Mouse (Mus musculus) heart, embryonic 11.5 days (tissue): ENCODE data around the gene Tram2. TPM values are rescaled to one million over a fixed set of nuclear protein-coding genes. Genes with fewer than 3 reads are reported as not detected.
A peak's percentile ranks its signal among the peaks of the same experiment; 100 is the strongest.

Experiments used
- ATAC-seq: fragments of 200-750 bp; cut with Nextera tagmentation; replicated peaks from 2 replicates; pipeline ENCODE4 v1.8.0; 2017; ENCODE audit warnings: moderate library complexity; ENCODE audit not compliant: insufficient number of reproducible peaks, low FRiP score, low TSS enrichment
- H3K27ac ChIP-seq: fragments of 300-500 bp; sonication (generic); 2 replicates; pipeline ENCODE4 v1.5.1; 2014; ENCODE audit warnings: mild to moderate bottlenecking, low read depth, low read length
- H3K27me3 ChIP-seq: fragments of 300-500 bp; sonication (generic); 2 replicates; pipeline ENCODE4 v1.6.1; 2014; ENCODE audit warnings: mild to moderate bottlenecking, low read length, mixed read lengths; ENCODE audit not compliant: control insufficient read depth, insufficient read depth
- H3K36me3 ChIP-seq: fragments of 300-500 bp; sonication (generic); 2 replicates; pipeline ENCODE4 v1.6.1; 2014; ENCODE audit warnings: mild to moderate bottlenecking, low read length, moderate library complexity, mixed read lengths; ENCODE audit not compliant: control insufficient read depth, insufficient read depth
- H3K4me1 ChIP-seq: fragments of 300-500 bp; sonication (generic); 2 replicates; pipeline ENCODE4 v1.6.1; 2014; ENCODE audit warnings: low read length; ENCODE audit not compliant: control insufficient read depth, insufficient read depth
- H3K4me2 ChIP-seq: fragments of 300-500 bp; sonication (generic); 2 replicates; pipeline ENCODE4 v1.6.1; 2014; ENCODE audit warnings: mild to moderate bottlenecking, moderate library complexity
- H3K4me3 ChIP-seq: fragments of 300-500 bp; sonication (generic); 2 replicates; pipeline ENCODE4 v1.5.1; 2014; ENCODE audit warnings: low read depth, low read length
- H3K9ac ChIP-seq: fragments of 300-500 bp; sonication (generic); 2 replicates; pipeline ENCODE4 v1.6.1; 2014; ENCODE audit warnings: mild to moderate bottlenecking, low read depth, low read length, moderate library complexity
- H3K9me3 ChIP-seq: fragments of 300-500 bp; sonication (generic); replicated peaks from 2 replicates; pipeline ENCODE4 v1.6.1; 2016; ENCODE audit warnings: low read length; ENCODE audit not compliant: control insufficient read depth
- WGBS: fragments of 180-500 bp; shearing (Covaris S2); extraction: QIAGEN DNeasy Blood & Tissue Kit; methylation state at CpG from one replicate; pipeline ENCODE4 v1.1.7; 2014; ENCODE audit not compliant: insufficient replicate concordance; 5-methylcytosine and 5-hydroxymethylcytosine counted together
- polyA plus RNA-seq: library from polyadenylated mRNA; unstranded; fragments of >200 nt; fragmentation: Nextera tagmentation; extraction: Ambion mirVana; gene quantifications from 2 replicates; pipeline ENCODE4 v1.2.1, GENCODE M21; 2014

The Tram2 gene
- polyA plus RNA-seq, 1 experiment from 2014 or later, result 7.1 TPM

- Histone ChIP-seq H3K9ac (no peak overlapping the region), H3K4me1 (peaks cover 4% of the 10 kb centered on the region), H3K4me2 (no peak overlapping the region), H3K4me3 (no peak overlapping the region), H3K9me3 (no peaks in the 10 kb centered on the region), H3K27me3 (no peaks in the 10 kb centered on the region), H3K27ac (no peak overlapping the region), H3K36me3 (no peaks in the 10 kb centered on the region)
- WGBS, result 84% methylated on average over 3 of the region's 3 CpGs
- ATAC-seq, result no peak
These were observed 55.9 kb downstream of the Tram2 start for GRCm38 (mm10) chr1:21023101-21023500.

GRCm38 (mm10) chr1:21014463-21014862 lies 64.6 kb downstream of the Tram2 start:
- Histone ChIP-seq H3K4me2 (no peak overlapping the region), H3K4me3 (no peak overlapping the region), H3K9me3 (no peaks in the 10 kb centered on the region), H3K4me1 (peaks cover 3% of the 10 kb centered on the region; the same call in 1 of the 2 replicates), H3K27me3 (no peaks in the 10 kb centered on the region), H3K9ac (no peak overlapping the region), H3K36me3 (no peaks in the 10 kb centered on the region), H3K27ac (no peak overlapping the region)
- 0 out of 2 replicates have a peak, but pooled peaks have one; percentile 26 for ATAC-seq
- 39% methylated on average over 8 of the region's 8 CpGs for WGBS

GRCm38 (mm10) chr1:21010282-21010800 lies 68.7 kb downstream of the Tram2 start:
- peak overlapping the region; percentile 4; the same call in 1 of the 2 replicates for H3K27ac ChIP-seq
- no peaks in the 10 kb centered on the region for H3K27me3 ChIP-seq
- ATAC-seq, result no peak
- WGBS, result 65% methylated on average over 6 of the region's 6 CpGs
- H3K4me1 ChIP-seq, result peaks cover 3% of the 10 kb centered on the region
- no peaks in the 10 kb centered on the region for H3K9me3 ChIP-seq
- H3K36me3 ChIP-seq, result peaks cover 2% of the 10 kb centered on the region; the same call in 1 of the 2 replicates
- no peak overlapping the region for H3K9ac ChIP-seq
- H3K4me2 ChIP-seq, result no peak overlapping the region
- H3K4me3 ChIP-seq, result no peak overlapping the region

GRCm38 (mm10) chr1:21008891-21009290 lies 70.1 kb downstream of the Tram2 start:
- WGBS, result 50% methylated on average over 4 of the region's 4 CpGs
- H3K4me2 ChIP-seq, result no peak overlapping the region
- H3K36me3 ChIP-seq, result peaks cover 2% of the 10 kb centered on the region
- no peak overlapping the region for H3K27ac ChIP-seq
- H3K9ac ChIP-seq, result no peak overlapping the region
- no peak for ATAC-seq
- no peak overlapping the region for H3K4me3 ChIP-seq
- peaks cover 3% of the 10 kb centered on the region for H3K4me1 ChIP-seq
- H3K27me3 ChIP-seq, result no peaks in the 10 kb centered on the region
- no peaks in the 10 kb centered on the region for H3K9me3 ChIP-seq

GRCm38 (mm10) chr1:21007941-21008701 lies 70.9 kb downstream of the Tram2 start:
- H3K4me3 ChIP-seq, result no peak overlapping the region
- peaks cover 3% of the 10 kb centered on the region for H3K4me1 ChIP-seq
- ATAC-seq, result no peak
- no peaks in the 10 kb centered on the region for H3K9me3 ChIP-seq
- H3K9ac ChIP-seq, result no peak overlapping the region
- H3K36me3 ChIP-seq, result peaks cover 2% of the 10 kb centered on the region
- 63% methylated on average over 7 of the region's 7 CpGs for WGBS
- H3K27ac ChIP-seq, result no peak overlapping the region
- no peak overlapping the region for H3K4me2 ChIP-seq
- no peaks in the 10 kb centered on the region for H3K27me3 ChIP-seq

GRCm38 (mm10) chr1:21006775-21007174 lies 72.3 kb downstream of the Tram2 start:
- ATAC-seq, result no peak
- peaks cover 3% of the 10 kb centered on the region for H3K4me1 ChIP-seq
- H3K27ac ChIP-seq, result no peak overlapping the region
- no peak overlapping the region for H3K4me3 ChIP-seq
- H3K36me3 ChIP-seq, result peaks cover 2% of the 10 kb centered on the region
- no peaks in the 10 kb centered on the region for H3K9me3 ChIP-seq
- no peaks in the 10 kb centered on the region for H3K27me3 ChIP-seq
- H3K9ac ChIP-seq, result no peak overlapping the region
- no peak overlapping the region for H3K4me2 ChIP-seq
- WGBS, result 77% methylated on average over 5 of the region's 5 CpGs

GRCm38 (mm10) chr1:21004596-21004995 lies 74.4 kb downstream of the Tram2 start:
- H3K27me3 ChIP-seq, result no peaks in the 10 kb centered on the region
- no peak overlapping the region for H3K4me3 ChIP-seq
- H3K27ac ChIP-seq, result no peak overlapping the region
- H3K9me3 ChIP-seq, result no peaks in the 10 kb centered on the region
- no peaks in the 10 kb centered on the region; the same call in 1 of the 2 replicates for H3K4me1 ChIP-seq
- no peak overlapping the region for H3K9ac ChIP-seq
- no peak overlapping the region for H3K4me2 ChIP-seq
- H3K36me3 ChIP-seq, result peaks cover 2% of the 10 kb centered on the region
- 76% methylated on average over 8 of the region's 8 CpGs for WGBS
- no peak for ATAC-seq

- ATAC-seq, result no peak
- Histone ChIP-seq H3K9me3 (no peaks in the 10 kb centered on the region), H3K27me3 (no peaks in the 10 kb centered on the region), H3K9ac (no peak overlapping the region), H3K4me3 (no peak overlapping the region), H3K4me2 (no peak overlapping the region), H3K27ac (no peak overlapping the region), H3K4me1 (peaks cover 6% of the 10 kb centered on the region; the same call in 1 of the 2 replicates), H3K36me3 (peaks cover 2% of the 10 kb centered on the region)
- WGBS, result 84% methylated on average over 14 of the region's 14 CpGs
These were observed 76.5 kb downstream of the Tram2 start for GRCm38 (mm10) chr1:21002246-21003142.
